Mouse (Mus musculus) intestine, postnatal 0 days (tissue): ENCODE measurements around the gene Krtap10-4. TPM values are rescaled to one million over a fixed set of nuclear protein-coding genes. Genes with fewer than 3 reads are reported as not detected.
"Not testable (repeated sequence)": the region's sequence is repeated elsewhere in the genome, so short reads cannot be mapped to it uniquely, and the experiment has no call there.

Experiments used
- ATAC-seq: fragments of 200-750 bp; cut with Nextera tagmentation; 2 replicates; pipeline ENCODE4 v1.8.0; 2017; ENCODE audit warnings: mild to moderate bottlenecking, moderate TSS enrichment, moderate library complexity
- H3K27ac ChIP-seq: fragments of 300-500 bp; sonication (generic); 2 replicates; pipeline ENCODE4 v1.5.1; 2014; ENCODE audit warnings: mild to moderate bottlenecking, low read depth, low read length, moderate library complexity
- H3K27me3 ChIP-seq: fragments of 300-500 bp; sonication (generic); replicated peaks from 2 replicates; pipeline ENCODE4 v1.6.1; 2014; ENCODE audit warnings: low read length, mixed read lengths; ENCODE audit not compliant: control insufficient read depth, insufficient read depth
- H3K36me3 ChIP-seq: fragments of 300-500 bp; sonication (generic); 2 replicates; pipeline ENCODE4 v1.6.1; 2014; ENCODE audit warnings: mild to moderate bottlenecking, moderate library complexity; ENCODE audit not compliant: control insufficient read depth, insufficient read depth
- H3K4me1 ChIP-seq: fragments of 300-500 bp; sonication (generic); replicated peaks from 2 replicates; pipeline ENCODE4 v1.6.1; 2014; ENCODE audit warnings: antibody characterized with exemption, low read length, mixed read lengths; ENCODE audit not compliant: control insufficient read depth, insufficient read depth
- H3K4me2 ChIP-seq: fragments of 300-500 bp; sonication (generic); replicated peaks from 2 replicates; pipeline ENCODE4 v1.6.1; 2014; ENCODE audit warnings: low read depth, mild to moderate bottlenecking, moderate library complexity
- H3K4me3 ChIP-seq: fragments of 300-500 bp; sonication (generic); 2 replicates; pipeline ENCODE4 v1.5.1; 2014; ENCODE audit warnings: low read depth, low read length
- H3K9ac ChIP-seq: fragments of 300-500 bp; sonication (generic); 2 replicates; pipeline ENCODE4 v1.6.1; 2014; ENCODE audit warnings: mild to moderate bottlenecking, low read depth, low read length
- H3K9me3 ChIP-seq: fragments of 300-500 bp; sonication (generic); 2 replicates; pipeline ENCODE4 v1.6.1; 2016; ENCODE audit warnings: mixed run types; ENCODE audit not compliant: control insufficient read depth
- CTCF ChIP-seq: sonication (generic); IDR thresholded peaks from 2 replicates; pipeline ENCODE4 v1.5.1; 2016; ENCODE audit warnings: low read depth, mild to moderate bottlenecking, control low read depth, antibody characterized with exemption, moderate library complexity
- WGBS: fragments of 180-500 bp; shearing (Covaris S2); extraction: QIAGEN DNeasy Blood & Tissue Kit; methylation state at CpG from one replicate; pipeline ENCODE4 v1.1.7; 2014; 5-methylcytosine and 5-hydroxymethylcytosine counted together
- polyA plus RNA-seq: library from polyadenylated mRNA; unstranded; fragments of >200 nt; fragmentation: Nextera tagmentation; extraction: Ambion mirVana; gene quantifications from 2 replicates; pipeline ENCODE4 v1.2.1, GENCODE M21; 2015

The Krtap10-4 gene
- polyA plus RNA-seq, 1 experiment from 2014 or later: not detected

- Histone ChIP-seq H3K36me3 (no peaks in the 10 kb centered on the region), H3K9me3 (no peaks in the 10 kb centered on the region), H3K27me3 (no peaks in the 10 kb centered on the region), H3K4me3 (no peak overlapping the region), H3K4me1 (no peaks in the 10 kb centered on the region; the same call in 1 of the 2 replicates), H3K27ac (no peak overlapping the region), H3K9ac (no peak overlapping the region), H3K4me2 (no peak overlapping the region)
- no peak for ATAC-seq
- 30% methylated on average over 3 of the region's 3 CpGs for WGBS
- no peak for TF ChIP-seq CTCF
Measured at GRCm38 (mm10) chr10:77797677-77798076, 29.2 kb downstream of the Krtap10-4 start.

GRCm38 (mm10) chr10:77794976-77795375, 31.9 kb downstream of the Krtap10-4 start, which contains the start of gene Gm9639:
TSS of gene Gm9639 (minus strand) at chr10:77795076.
- Histone ChIP-seq H3K36me3 (no peaks in the 10 kb centered on the region), H3K4me1 (no peaks in the 10 kb centered on the region; the same call in 1 of the 2 replicates), H3K27me3 (no peaks in the 10 kb centered on the region), H3K9ac (no peak within 1 kb of the TSS), H3K9me3 (no peaks in the 10 kb centered on the region), H3K27ac (no peak within 1 kb of the TSS), H3K4me3 (no peak within 1 kb of the TSS), H3K4me2 (no peak within 1 kb of the TSS)
- TF ChIP-seq CTCF: no peak
- WGBS: 54% methylated on average over 2 of the region's 2 CpGs
- ATAC-seq: no peak

GRCm38 (mm10) chr10:77788621-77789020, 38.3 kb downstream of the Krtap10-4 start:
- H3K27ac ChIP-seq: no peak overlapping the region
- no peak overlapping the region for H3K4me2 ChIP-seq
- no peaks in the 10 kb centered on the region for H3K9me3 ChIP-seq
- H3K27me3 ChIP-seq: no peaks in the 10 kb centered on the region
- H3K4me1 ChIP-seq: no peaks in the 10 kb centered on the region
- no peak overlapping the region for H3K9ac ChIP-seq
- ATAC-seq: no peak
- H3K4me3 ChIP-seq: no peak overlapping the region
- no peak for TF ChIP-seq CTCF
- no peaks in the 10 kb centered on the region for H3K36me3 ChIP-seq
- 87% methylated on average over 2 of the region's 2 CpGs for WGBS

DNA sequence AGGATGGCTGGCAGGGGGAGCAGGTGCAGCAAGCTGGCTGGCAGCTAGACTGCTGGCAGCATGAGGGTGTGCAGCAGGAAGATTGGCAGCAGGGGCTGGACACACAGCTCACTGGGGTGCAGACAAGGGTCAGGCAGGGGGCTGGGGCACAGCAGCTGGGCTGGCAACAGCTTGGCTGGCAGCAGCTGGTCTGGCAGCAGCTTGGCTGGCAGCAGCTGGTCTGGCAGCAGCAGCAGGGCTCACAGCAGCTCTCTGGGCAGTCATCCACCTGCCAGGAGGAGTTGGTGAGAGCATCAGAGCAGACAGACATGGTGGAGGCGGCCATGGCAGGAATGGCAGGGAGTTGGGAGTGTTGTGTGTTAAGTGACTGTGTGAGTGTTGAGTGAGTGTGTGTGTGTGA, 39.0 kb downstream of the Krtap10-4 start, which contains the start of gene Gm7137:
Gm7137 (minus strand) TSS at position 325 of the 400 bp plus-strand sequence.
- H3K27me3 ChIP-seq, H3K4me3 ChIP-seq, H3K27ac ChIP-seq, H3K9ac ChIP-seq, ATAC-seq, H3K4me2 ChIP-seq, H3K9me3 ChIP-seq, H3K4me1 ChIP-seq, H3K36me3 ChIP-seq: not testable (repeated sequence)
- WGBS: no CpG with 5 or more reads among the region's 1 CpGs

- H3K9me3 ChIP-seq, H3K4me1 ChIP-seq, H3K36me3 ChIP-seq, H3K27me3 ChIP-seq, H3K4me2 ChIP-seq, H3K4me3 ChIP-seq, H3K9ac ChIP-seq, H3K27ac ChIP-seq, ATAC-seq: not testable (repeated sequence)
- WGBS: 86% methylated on average over 1 of the region's 3 CpGs
Measured at GRCm38 (mm10) chr10:77783396-77783795, 43.5 kb downstream of the Krtap10-4 start.

DNA sequence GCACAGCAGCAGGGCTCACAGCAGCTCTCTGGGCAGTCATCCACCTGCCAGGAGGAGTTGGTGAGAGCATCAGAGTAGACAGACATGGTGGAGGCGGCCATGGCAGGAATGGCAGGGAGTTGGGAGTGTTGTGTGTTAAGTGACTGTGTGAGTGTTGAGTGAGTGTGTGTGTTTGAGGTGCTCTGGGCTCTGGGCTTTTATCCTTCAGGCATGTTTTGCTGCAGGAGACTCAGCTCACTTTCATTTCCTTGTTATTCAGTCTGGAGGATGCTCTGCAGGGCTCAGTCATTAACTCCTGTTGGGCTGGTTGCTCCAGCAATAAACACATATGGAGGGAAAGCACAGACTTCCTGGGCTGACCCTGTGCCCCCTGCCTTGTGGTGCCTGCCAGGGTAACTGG, 44.5 kb downstream of the Krtap10-4 start, which contains the start of gene Gm3250:
Gm3250 (minus strand) TSS at position 101 of the 400 bp plus-strand sequence.
- H3K4me3 ChIP-seq, H3K9ac ChIP-seq, H3K4me1 ChIP-seq, H3K4me2 ChIP-seq, H3K36me3 ChIP-seq, H3K27ac ChIP-seq, H3K27me3 ChIP-seq, ATAC-seq, H3K9me3 ChIP-seq: not testable (repeated sequence)
- WGBS: 67% methylated on average over 1 of the region's 1 CpGs

GRCm38 (mm10) chr10:77776844-77777243, 50.1 kb downstream of the Krtap10-4 start, which contains the start of gene Gm7138:
TSS of gene Gm7138 (minus strand) at chr10:77776944.
- H3K27me3 ChIP-seq, H3K4me1 ChIP-seq, H3K4me2 ChIP-seq, ATAC-seq, H3K9me3 ChIP-seq, H3K27ac ChIP-seq, H3K36me3 ChIP-seq, H3K9ac ChIP-seq, H3K4me3 ChIP-seq: not testable (repeated sequence)
- no CpG with 5 or more reads among the region's 1 CpGs for WGBS

Other genes starting within 250 kb of the Krtap10-4 start
- gene Pttg1ip, start 245.4 kb downstream of the Krtap10-4 start, polyA plus RNA-seq: 200 and 201 TPM in 2 replicates
- gene Sumo3, start 221.0 kb downstream of the Krtap10-4 start, polyA plus RNA-seq: 256 and 269 TPM in 2 replicates
- 18.9 TPM in 2 replicates for gene Gm49325, start 220.9 kb downstream of the Krtap10-4 start, polyA plus RNA-seq
- 36.4 and 37.8 TPM in 2 replicates for gene Ube2g2, start 204.8 kb downstream of the Krtap10-4 start, polyA plus RNA-seq
- gene Tspear, start 140.5 kb downstream of the Krtap10-4 start, polyA plus RNA-seq: 0.10 and 0.20 TPM in 2 replicates
- not detected in 2 replicates for gene Gm19402, start 136.3 kb downstream of the Krtap10-4 start, polyA plus RNA-seq
- not detected in 2 replicates for gene Gm9508, start 129.9 kb downstream of the Krtap10-4 start, polyA plus RNA-seq
- gene Gm10272, start 120.5 kb downstream of the Krtap10-4 start, polyA plus RNA-seq: not detected in 2 replicates
- gene Gm10024, start 115.6 kb downstream of the Krtap10-4 start, polyA plus RNA-seq: not detected in 2 replicates
- not detected in 2 replicates for gene Gm10142, start 111.3 kb downstream of the Krtap10-4 start, polyA plus RNA-seq
- not detected in 2 replicates for gene Krtap12-1, start 106.5 kb downstream of the Krtap10-4 start, polyA plus RNA-seq
- gene Gm10100, start 100.6 kb downstream of the Krtap10-4 start, polyA plus RNA-seq: not detected in 2 replicates
- gene Gm18596, start 84.5 kb downstream of the Krtap10-4 start, polyA plus RNA-seq: not detected in 2 replicates
- not detected in 2 replicates for gene Gm9736, start 75.7 kb downstream of the Krtap10-4 start, polyA plus RNA-seq
- gene Gm3233, start 67.4 kb downstream of the Krtap10-4 start, polyA plus RNA-seq: not detected in 2 replicates
- not detected in 2 replicates for gene Gm3238, start 55.8 kb downstream of the Krtap10-4 start, polyA plus RNA-seq
- gene Gm7138, start 50.2 kb downstream of the Krtap10-4 start, polyA plus RNA-seq: not detected in 2 replicates
- not detected in 2 replicates for gene Gm3250, start 44.6 kb downstream of the Krtap10-4 start, polyA plus RNA-seq
- gene Gm7137, start 38.9 kb downstream of the Krtap10-4 start, polyA plus RNA-seq: not detected in 2 replicates
- gene Gm9639, start 32.0 kb downstream of the Krtap10-4 start, polyA plus RNA-seq: not detected in 2 replicates
- gene Gm19668, start 28.0 kb downstream of the Krtap10-4 start, polyA plus RNA-seq: not detected in 2 replicates
- gene Gm9507, start 15.3 kb downstream of the Krtap10-4 start, polyA plus RNA-seq: not detected in 2 replicates
- gene Gm2696, start 12.4 kb downstream of the Krtap10-4 start, polyA plus RNA-seq: not detected in 2 replicates
- gene Krtap10-10, start 8.9 kb upstream of the Krtap10-4 start, polyA plus RNA-seq: not detected in 2 replicates
- gene Gm36176, start 19.7 kb upstream of the Krtap10-4 start, polyA plus RNA-seq: not detected in 2 replicates
- not detected in 2 replicates for gene Gm10318, start 25.8 kb upstream of the Krtap10-4 start, polyA plus RNA-seq
- not detected in 2 replicates for gene Gm3285, start 34.9 kb upstream of the Krtap10-4 start, polyA plus RNA-seq
- gene Lrrc3, start 75.4 kb upstream of the Krtap10-4 start, polyA plus RNA-seq: 2.1 TPM in 2 replicates
- gene Trpm2, start 143.5 kb upstream of the Krtap10-4 start, polyA plus RNA-seq: 0.66 and 1.1 TPM in 2 replicates
- 8.5 and 8.6 TPM in 2 replicates for gene 1810043G02Rik, start 151.4 kb upstream of the Krtap10-4 start, polyA plus RNA-seq
- gene Pfkl, start 183.0 kb upstream of the Krtap10-4 start, polyA plus RNA-seq: 42.3 and 51.1 TPM in 2 replicates
- 0.14 and 0.31 TPM in 2 replicates for gene Dnmt3l, start 214.9 kb upstream of the Krtap10-4 start, polyA plus RNA-seq
- gene Aire, start 216.5 kb upstream of the Krtap10-4 start, polyA plus RNA-seq: 0.04 TPM in 1 of 2 replicates, not detected in the other
- 5.6 and 5.8 TPM in 2 replicates for gene Icosl, start 242.2 kb upstream of the Krtap10-4 start, polyA plus RNA-seq